Mouse (Mus musculus): Measurements from ENCODE around the gene Clstn1. TPM values are rescaled to one million over a fixed set of nuclear protein-coding genes. Genes with fewer than 3 reads are reported as not detected.

Clstn1 gene
- total and polyA plus RNA-seq, 3 experiments, result 6.1 to 26.6 TPM; not detected in 1

GRCm38 (mm10) chr4:149661967-149662589, 75.8 kb downstream of the Clstn1 start (continued):
- TF ChIP-seq GABPA (IDR thresholded peaks at IDR 0.05; ENCODE audit: low read depth, low read length) (no peak), USF1 (IDR thresholded peaks at IDR 0.05; ENCODE audit: low read depth, low read length) (no peak), POLR2AphosphoS5 (IDR thresholded peaks at IDR 0.05; ENCODE audit: borderline replicate concordance, low read depth, low read length) (no peak)

- TF ChIP-seq POLR2A (IDR thresholded peaks at IDR 0.05; ENCODE audit: control insufficient read depth in 1 of 2, insufficient read depth in 1 of 2, low read depth in 1 of 2, low read length in 2 of 2, poor library complexity in 1 of 2) (0 out of 4 replicates have a peak, but pooled peaks of 1 of the 2 experiments have one; percentile 28), SIN3A (IDR thresholded peaks at IDR 0.05; ENCODE audit: low read length) (peak; percentile 44), POLR2AphosphoS5 (IDR thresholded peaks at IDR 0.05; ENCODE audit: borderline replicate concordance, low read depth, low read length) (no peak), EP300 (IDR thresholded peaks at IDR 0.05; ENCODE audit: low read depth in 1 of 2, low read length in 2 of 2) (peak; percentile 32 to 41; a peak in 3 of 4 replicates), ZMIZ1 (IDR thresholded peaks at IDR 0.05; ENCODE audit: low read depth, low read length) (0 out of 2 replicates have a peak, but pooled peaks have one; percentile 17), ELF1 (IDR thresholded peaks at IDR 0.05; ENCODE audit: low read depth, low read length) (peak; percentile 72)
These were observed 77.7 kb downstream of the Clstn1 start for GRCm38 (mm10) chr4:149663849-149664503.

GRCm38 (mm10) chr4:149665016-149665691, 78.9 kb downstream of the Clstn1 start:
- Histone ChIP-seq H3K9me3 (replicated peaks; ENCODE audit: insufficient read depth, low read length) (no peaks in the 10 kb centered on the region), H3K36me3 (ENCODE audit: control insufficient read depth in 1 of 2, insufficient read depth in 2 of 2, low read length in 2 of 2) (peaks cover under 1 to 48% of the 10 kb centered on the region in 2 experiments), H3K27me3 (ENCODE audit: control insufficient read depth in 1 of 2, insufficient read depth in 2 of 2, low read length in 2 of 2) (no peaks in the 10 kb centered on the region), H3K79me2 (ENCODE audit: control insufficient read depth, insufficient read depth, low read length, poor library complexity) (no peaks in the 10 kb centered on the region), H3K4me1 (ENCODE audit: control insufficient read depth in 1 of 2, insufficient read depth in 2 of 2, low read length in 2 of 2) (peaks cover 33 to 48% of the 10 kb centered on the region in 2 experiments), H3K9ac (ENCODE audit: control insufficient read depth, low read depth, low read length, poor library complexity, severe bottlenecking) (no peak overlapping the region; the same call in 1 of the 2 replicates), H3K4me3 (ENCODE audit: control insufficient read depth in 1 of 2, insufficient read depth in 1 of 2, low read depth in 2 of 2, low read length in 2 of 2) (no peak overlapping the region), H3K27ac (ENCODE audit: control insufficient read depth, low read depth, low read length) (peak overlapping the region; percentile 73)
- TF ChIP-seq EP300 (IDR thresholded peaks at IDR 0.05; ENCODE audit: low read depth in 1 of 2, low read length in 2 of 2) (0 out of 4 replicates have a peak, but pooled peaks of 1 of the 2 experiments have one; percentile 8), GABPA (IDR thresholded peaks at IDR 0.05; ENCODE audit: low read depth, low read length) (no peak), MAZ (IDR thresholded peaks at IDR 0.05; ENCODE audit: low read depth, low read length) (peak; percentile 75), RCOR1 (IDR thresholded peaks at IDR 0.05; ENCODE audit: low read depth, low read length) (no peak), NELFE (IDR thresholded peaks at IDR 0.05; ENCODE audit: low read depth, low read length) (no peak), POLR2AphosphoS2 (IDR thresholded peaks at IDR 0.05; ENCODE audit: low read length) (no peak), USF1 (IDR thresholded peaks at IDR 0.05; ENCODE audit: low read depth, low read length) (no peak), GATA1 (IDR thresholded peaks at IDR 0.05; ENCODE audit: low read depth, low read length) (no peak), POLR2AphosphoS5 (IDR thresholded peaks at IDR 0.05; ENCODE audit: borderline replicate concordance, low read depth, low read length) (no peak), ETS1 (IDR thresholded peaks at IDR 0.05; ENCODE audit: low read depth, low read length) (peak; percentile 43; the same call in 1 of the 2 replicates), KAT2A (conservative IDR thresholded peaks at IDR 0.05; ENCODE audit: low read depth, low read length) (no peak), CTCF (IDR thresholded peaks at IDR 0.05 in 2 of 3, conservative IDR thresholded peaks at IDR 0.05 in 1 of 3; ENCODE audit: control insufficient read depth in 1 of 3, insufficient read depth in 1 of 3, low read depth in 2 of 3, low read length in 3 of 3, poor library complexity in 1 of 3, severe bottlenecking in 1 of 3) (no peak), BHLHE40 (IDR thresholded peaks at IDR 0.05; ENCODE audit: borderline replicate concordance, low read depth, low read length) (no peak), JUND (IDR thresholded peaks at IDR 0.05; ENCODE audit: low read depth, low read length) (no peak), CHD1 (IDR thresholded peaks at IDR 0.05; ENCODE audit: low read depth, low read length) (no peak), ZNF384 (IDR thresholded peaks at IDR 0.05; ENCODE audit: low read depth, low read length) (no peak)
- DNase-seq (ENCODE audit: low read depth, low spot score), result peak; percentile 59

More at GRCm38 (mm10) chr4:149663849-149664503, 77.7 kb downstream of the Clstn1 start:
- peak overlapping the region; percentile 4 to 34; a peak in 2 of 4 replicates for H3K4me3 ChIP-seq (ENCODE audit: control insufficient read depth in 1 of 2, insufficient read depth in 1 of 2, low read depth in 2 of 2, low read length in 2 of 2)
- H3K9ac ChIP-seq (ENCODE audit: control insufficient read depth, low read depth, low read length, poor library complexity, severe bottlenecking), result peak overlapping the region; percentile 29
- H3K36me3 ChIP-seq (ENCODE audit: control insufficient read depth in 1 of 2, insufficient read depth in 2 of 2, low read length in 2 of 2), result peaks cover 0 to 51% of the 10 kb centered on the region in 2 experiments
- no peaks in the 10 kb centered on the region for H3K9me3 ChIP-seq (replicated peaks; ENCODE audit: insufficient read depth, low read length)
- peak overlapping the region; percentile 96 for H3K27ac ChIP-seq (ENCODE audit: control insufficient read depth, low read depth, low read length)
- peaks cover 33 to 48% of the 10 kb centered on the region in 2 experiments for H3K4me1 ChIP-seq (ENCODE audit: control insufficient read depth in 1 of 2, insufficient read depth in 2 of 2, low read length in 2 of 2)
- DNase-seq (ENCODE audit: low read depth, low spot score), result peak; percentile 76
- H3K79me2 ChIP-seq (ENCODE audit: control insufficient read depth, insufficient read depth, low read length, poor library complexity), result no peaks in the 10 kb centered on the region
- no peaks in the 10 kb centered on the region for H3K27me3 ChIP-seq (ENCODE audit: control insufficient read depth in 1 of 2, insufficient read depth in 2 of 2, low read length in 2 of 2)
